Mouse (Mus musculus): ENCODE results near the gene Mroh8.

DNA sequence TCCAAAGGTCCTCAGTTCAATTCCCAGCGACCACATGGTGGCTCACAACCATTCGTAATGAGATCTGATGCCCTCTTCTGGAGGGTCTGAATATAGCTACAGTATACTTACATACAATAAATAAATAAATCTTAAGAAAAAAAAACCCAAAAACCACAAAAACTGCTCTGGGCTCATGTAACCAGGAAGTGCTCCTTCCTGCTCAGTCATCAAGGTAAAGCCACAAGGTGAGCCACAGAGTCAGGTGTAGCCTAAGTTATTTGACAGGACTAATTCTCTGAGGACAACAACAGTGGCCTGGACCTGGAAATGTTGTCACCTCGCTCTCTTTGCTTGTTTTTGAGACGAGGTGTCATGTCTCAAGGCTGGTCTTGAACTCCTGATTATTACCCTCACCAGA is 88.7 kb downstream of the Mroh8 start:
- TF ChIP-seq CTCF (IDR thresholded peaks at IDR 0.05; ENCODE audit: low read depth, low read length) (no peak), GATA2 (IDR thresholded peaks at IDR 0.05; ENCODE audit: borderline replicate concordance, low read depth, low read length) (no peak), POLR2AphosphoS5 (IDR thresholded peaks at IDR 0.05; ENCODE audit: insufficient replicate concordance, low read depth, low read length) (no peak)

Data from G1E (cell line).